Mouse (Mus musculus) kidney, postnatal 25 days (tissue): ENCODE data around the gene A2ml1.
"Not testable (repeated sequence)": the region's sequence is repeated elsewhere in the genome, so short reads cannot be mapped to it uniquely, and the experiment has no call there.

ENCODE experiments used
- DNase-seq, 2 experiments: peaks; one replicate each; pipeline ENCODE4 v3.0.0; 2021; ENCODE audit warnings: mixed read lengths in 2 of 2

The A2ml1 gene

DNA sequence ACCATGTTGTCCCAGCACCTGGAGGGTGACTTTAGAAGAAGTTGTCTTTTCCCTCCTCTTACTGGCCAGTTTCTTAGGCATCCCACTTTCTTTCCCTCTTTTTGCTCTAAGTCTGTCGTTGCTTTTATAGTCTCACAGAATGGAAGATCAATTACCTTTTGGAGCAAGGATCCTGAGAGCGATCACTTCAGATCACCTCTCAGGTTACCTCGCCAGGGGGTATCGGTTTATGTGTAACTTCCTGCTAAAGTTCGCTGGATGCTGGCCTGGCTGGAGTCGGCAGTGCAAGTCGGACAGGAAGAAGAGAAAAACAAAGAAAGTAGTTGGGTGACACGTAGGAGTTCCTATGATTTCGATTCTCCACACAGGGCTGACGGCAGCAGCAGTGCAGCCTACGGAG is at the start of gene A2ml1:
Gene A2ml1 (minus strand): TSS at position 101 of the 400 bp plus-strand sequence.
- no peak for DNase-seq

DNA sequence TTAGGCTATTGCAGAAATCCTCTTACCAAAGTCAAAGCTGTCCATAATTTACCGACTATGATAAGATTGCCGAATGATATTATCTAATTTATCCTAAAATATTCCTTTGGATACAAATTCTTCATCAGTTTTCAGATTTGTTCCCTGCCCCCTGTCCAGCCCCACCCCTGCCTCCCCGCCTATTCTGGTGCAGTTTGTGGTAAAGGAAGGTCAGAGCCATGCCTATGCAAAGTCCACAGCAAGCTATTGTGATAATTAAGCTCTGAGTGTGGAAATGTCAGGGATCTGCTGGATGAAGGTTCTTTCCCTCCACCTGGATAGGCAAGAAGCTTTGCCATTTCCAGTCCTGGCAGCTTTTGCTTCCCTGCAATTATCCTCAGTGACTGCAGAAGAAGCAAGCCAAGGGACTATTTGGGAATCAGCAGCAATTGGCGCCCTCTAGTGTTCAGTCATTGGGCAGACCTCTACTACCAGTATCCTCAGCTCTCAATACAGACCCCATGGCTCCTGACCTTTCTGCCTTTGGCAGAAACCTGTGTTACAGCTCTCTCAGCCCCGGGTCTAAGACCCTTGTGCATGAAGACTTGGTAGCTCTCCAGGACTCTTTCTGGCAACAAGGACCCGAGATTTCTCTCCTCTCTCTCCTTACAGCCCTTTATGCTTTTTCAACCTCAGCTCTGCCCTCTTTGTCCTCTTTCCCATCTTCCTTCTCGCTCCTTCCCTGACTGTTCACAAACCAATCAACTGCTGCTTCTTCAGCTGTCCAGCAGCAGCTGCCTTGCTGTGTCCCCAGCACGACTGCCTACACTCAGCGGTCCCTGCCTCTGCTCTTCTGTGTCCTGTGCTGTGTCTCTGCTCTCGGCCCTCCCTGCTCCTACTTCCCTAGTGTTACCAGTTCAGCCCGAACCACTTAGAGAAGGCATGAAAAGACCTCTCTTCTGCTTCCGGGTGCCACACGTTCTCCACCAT is 48.6 kb upstream of the A2ml1 start:
- peak; percentile 52 to 60 for DNase-seq

DNA sequence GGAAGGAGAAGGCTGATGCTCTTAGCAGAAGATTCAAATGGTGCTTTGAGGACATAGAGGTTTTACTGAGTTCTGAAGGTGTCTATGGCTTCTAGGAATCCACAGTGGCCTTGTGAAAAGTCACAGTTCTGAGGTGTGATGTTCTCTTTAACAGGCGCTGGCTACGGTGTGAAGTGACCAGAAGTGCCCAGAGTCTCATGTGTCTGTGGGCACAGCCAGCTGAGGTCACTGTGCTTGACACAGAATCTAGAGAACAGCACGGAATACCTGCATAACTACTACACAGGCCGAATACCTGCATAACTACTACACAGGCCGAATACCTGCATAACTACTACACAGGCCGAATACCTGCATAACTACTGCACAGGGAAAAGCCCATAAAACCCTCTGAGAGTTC is 43.8 kb upstream of the A2ml1 start:
- not testable (repeated sequence) for DNase-seq

DNA sequence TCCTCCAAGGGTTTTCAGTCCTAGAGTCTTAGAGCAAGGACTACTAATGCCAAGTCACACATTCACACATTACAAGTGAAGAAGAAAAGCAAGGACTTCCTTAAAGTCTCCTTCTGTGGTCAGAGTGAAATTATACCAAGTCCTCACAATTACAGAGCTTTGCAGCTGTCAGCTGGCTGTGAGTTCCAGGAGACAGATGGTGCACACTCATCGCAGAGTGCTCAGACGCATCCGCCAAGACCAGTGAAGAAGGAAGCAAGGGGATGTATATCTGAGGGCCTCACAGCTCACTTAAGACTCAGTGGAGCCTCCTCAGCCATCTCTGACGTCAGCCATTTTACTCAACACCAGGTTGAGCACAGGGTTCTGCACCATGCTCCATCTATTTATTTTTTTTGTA is 43.0 kb upstream of the A2ml1 start:
- DNase-seq: no peak

DNA sequence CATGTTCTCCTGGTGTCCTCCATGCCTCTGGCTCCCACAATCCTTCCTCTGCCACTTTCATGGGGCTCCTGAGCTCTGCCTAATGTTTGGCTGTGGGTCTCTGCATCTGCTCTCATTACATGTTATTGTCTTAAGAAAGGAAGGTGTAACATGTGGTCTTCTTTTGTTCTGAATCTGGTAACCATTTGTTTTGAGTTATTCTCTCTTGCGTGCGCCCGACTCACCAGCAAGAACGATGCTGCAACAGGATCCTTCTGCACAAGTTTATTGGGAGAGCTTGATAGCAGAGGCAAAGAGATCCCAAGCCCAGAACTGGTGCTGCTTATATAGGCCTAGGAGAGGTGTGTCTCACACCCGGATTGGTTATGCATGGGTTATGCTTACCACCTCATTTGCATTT is 42.0 kb upstream of the A2ml1 start, which contains the start of gene Klrb1a:
Gene Klrb1a (minus strand): TSS at position 101 of the 400 bp plus-strand sequence.
- not testable (repeated sequence) for DNase-seq

DNA sequence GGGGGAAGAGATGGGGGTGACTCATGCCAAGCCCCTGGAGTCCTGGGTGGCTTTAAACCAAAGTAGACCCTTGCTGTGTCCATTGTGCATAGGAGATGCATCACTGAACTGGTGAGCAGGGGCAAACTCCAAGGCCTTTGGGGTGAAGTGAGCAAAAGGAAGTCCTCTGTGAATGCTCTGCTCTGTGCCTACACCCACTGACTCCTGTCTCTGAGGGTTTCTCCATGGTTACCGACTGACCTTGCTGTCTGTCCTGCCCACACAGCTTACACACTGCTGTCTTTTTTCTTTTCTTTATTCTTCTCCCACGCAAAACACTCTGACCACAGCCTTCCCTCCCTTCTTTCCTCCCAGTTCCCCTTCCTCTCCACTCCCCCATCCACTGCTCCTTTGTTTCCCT is 41.3 kb upstream of the A2ml1 start:
- DNase-seq: no peak

DNA sequence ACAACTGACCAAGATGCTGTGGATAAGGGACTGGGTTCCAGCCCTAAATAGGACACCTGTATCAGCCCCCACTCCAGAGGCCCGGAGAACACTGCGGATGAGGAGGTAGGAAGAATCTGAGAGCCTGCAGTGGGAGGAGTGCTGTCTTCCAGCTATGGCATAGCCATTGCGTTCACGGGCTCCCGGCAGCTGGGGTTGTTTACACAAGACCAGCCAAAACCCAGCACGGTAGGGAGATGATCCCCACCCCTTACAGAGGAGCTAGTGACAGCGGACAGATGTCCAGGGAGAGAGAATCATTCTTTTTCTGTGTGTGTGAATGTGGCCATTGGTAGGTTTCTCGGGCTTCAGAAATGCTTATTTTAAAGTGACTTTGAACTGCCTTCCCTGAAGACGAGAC is 24.9 kb upstream of the A2ml1 start:
- no peak for DNase-seq

DNA sequence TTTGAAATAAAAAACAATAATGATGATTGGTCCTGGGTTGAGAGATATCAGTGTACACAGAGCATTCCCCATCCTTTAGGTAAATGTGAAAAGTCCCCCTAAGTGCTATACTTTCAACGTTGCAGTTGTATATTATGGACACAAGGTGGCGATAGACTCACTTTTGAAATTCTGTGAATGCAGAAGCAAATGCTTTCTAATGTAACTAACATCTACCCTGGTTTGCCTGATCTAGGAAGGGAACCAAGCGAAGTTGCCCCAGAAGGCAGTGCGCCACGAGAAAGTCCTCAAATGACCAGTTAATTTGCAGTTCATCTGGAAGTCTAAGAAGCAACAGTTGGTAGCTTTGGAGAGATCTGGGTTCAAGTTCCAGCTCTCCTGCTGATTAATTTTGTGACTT is 23.1 kb upstream of the A2ml1 start:
- peak in 1 of 2 experiments; percentile 39 for DNase-seq

DNA sequence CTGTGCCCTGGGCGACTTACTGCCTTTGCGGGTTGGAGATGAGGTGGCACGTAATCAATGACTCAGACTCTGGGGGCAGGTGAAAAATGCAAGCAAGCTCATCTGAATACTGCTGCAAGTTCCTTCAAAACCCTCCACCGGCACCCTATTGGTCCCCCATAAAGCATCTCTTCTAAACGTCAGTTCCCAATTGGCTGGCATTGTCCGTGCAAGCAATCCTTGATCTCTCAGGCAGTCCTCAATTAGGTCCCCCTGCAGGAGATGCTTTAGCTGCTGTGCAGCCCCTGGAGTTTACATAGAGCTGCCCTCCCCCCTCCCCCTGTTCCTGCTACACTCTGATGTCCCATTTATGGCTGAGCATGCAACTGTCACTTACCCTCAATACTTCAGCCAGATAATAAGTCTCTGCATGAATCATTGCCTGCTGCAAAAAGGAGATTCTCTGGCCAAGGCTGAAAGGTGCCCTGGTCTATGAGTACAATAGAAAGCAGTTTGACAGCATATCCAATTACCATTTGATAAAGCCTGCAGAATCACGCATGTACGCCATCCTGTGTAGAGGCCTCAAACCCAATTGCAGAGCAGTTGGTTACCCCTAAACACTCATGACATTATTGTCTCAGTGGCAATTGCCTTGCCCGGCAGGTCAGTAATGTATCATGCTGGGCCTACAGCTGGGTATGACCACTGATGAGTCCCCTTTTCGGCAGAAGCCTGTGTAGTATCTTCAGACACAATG is 21.2 kb upstream of the A2ml1 start:
- no peak for DNase-seq

DNA sequence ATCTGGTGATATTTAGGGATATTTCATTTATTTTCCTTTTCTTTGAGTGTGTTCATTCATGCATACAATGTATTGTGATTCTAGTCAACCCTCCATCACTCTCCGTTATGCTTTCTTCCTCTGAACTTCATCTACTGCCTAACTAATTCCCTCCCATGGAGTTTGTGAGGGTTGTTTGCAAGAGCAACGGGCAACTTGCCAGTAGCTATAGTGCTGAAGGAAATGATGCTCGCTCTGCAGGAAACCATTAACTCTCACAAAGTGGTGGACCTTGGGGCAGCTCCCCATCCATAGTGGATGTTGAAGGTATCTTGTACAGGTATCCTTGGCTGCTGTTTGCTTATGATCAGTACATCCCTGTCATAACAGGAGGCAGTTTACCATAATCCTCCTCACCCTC is 20.6 kb upstream of the A2ml1 start:
- DNase-seq: peak in 1 of 2 experiments; percentile 3

DNA sequence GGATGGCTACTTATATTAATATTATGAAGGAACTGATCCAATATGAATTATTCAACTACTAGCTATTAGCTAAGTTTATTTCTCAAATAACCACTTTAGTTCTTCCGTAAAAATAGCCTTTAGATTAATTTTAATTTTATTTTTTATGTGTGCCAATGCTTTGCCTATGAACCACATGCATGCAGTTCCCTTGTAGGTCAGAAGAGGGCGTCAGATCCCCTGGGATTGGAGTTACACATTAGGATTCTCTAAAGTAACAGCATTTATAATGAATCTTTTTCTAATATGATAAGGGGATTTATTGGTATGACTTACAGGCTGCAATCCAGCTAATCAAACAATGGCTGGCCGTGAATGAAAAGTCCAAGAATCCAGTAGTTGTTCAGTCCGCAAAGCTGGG is 18.1 kb upstream of the A2ml1 start:
- DNase-seq: peak in 1 of 2 experiments; percentile 31

DNA sequence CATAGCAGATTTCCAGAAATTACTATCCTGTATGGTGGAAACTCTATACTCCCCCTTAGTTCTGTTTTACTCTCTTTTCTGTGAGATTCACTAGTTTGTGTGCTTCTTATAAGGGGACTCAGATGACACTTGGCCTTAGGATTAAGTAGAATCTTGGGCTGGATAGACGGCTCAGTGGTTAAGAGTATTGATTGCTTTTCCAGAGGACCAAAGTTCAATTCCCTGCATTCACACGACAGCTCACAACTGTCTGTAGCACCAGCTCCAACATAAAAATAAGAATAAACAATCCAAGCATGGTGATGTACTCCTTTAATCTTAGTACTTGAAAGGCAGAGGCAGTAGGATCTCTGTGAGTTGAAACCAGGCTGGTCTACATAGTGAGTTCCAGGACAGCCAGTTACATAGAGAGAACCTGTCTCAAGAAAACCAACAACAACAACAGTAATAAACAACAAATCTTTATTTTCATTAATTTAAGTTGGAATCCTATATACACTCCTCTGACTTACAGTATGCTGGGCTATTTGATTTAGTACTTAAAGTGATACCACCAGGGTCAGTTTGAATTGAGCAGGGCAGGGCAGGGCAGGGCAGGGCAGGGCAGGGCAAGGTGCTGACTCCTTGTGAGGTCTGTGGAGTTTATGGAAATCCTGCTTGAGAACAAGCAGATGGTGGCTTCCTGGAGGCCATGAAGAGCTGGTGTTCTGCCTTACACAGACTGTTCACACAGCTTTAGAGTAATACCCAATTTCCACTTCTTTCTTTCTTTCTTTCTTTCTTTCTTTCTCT is 17.0 kb upstream of the A2ml1 start:
- no peak for DNase-seq

DNA sequence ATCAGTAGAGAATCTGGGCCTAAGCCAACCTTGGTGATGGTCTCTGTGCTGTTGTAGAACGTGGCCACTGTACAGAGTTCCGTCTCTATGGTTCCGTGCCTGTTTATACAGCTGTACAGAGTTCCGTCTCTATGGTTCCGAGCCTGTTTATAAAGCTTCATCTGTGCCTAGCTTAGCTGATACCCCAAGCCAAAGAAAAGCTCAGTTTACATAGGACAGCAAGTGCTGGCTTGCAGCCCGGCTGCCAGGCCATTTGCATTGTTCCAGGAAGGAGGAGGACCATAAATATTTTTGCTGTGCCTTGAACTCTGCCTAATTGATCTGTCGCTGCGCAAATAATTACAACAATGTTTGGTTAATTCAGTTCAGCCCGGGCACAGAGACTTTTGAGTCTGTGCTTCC is 15.7 kb upstream of the A2ml1 start:
- DNase-seq: peak; percentile 52 to 70

DNA sequence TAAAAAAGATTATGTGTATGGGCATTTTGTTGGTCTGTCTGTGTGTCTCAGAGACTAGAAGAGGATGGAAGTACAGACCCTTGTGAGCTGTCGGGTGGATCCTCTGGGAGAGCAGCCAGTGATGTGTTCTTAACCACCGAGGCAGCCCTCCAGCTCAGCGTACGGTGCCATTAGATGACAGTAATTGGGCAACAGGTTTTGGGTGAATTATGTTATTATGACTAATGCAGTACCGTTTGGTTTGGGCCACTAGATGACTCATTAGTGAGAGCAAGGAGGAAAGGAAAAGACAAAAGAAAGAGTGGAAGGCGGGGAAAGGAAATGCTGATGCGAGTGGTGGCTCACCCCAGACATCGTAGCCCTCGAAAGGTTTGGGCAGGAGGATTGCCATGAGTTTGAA is 13.2 kb upstream of the A2ml1 start:
- no peak for DNase-seq

DNA sequence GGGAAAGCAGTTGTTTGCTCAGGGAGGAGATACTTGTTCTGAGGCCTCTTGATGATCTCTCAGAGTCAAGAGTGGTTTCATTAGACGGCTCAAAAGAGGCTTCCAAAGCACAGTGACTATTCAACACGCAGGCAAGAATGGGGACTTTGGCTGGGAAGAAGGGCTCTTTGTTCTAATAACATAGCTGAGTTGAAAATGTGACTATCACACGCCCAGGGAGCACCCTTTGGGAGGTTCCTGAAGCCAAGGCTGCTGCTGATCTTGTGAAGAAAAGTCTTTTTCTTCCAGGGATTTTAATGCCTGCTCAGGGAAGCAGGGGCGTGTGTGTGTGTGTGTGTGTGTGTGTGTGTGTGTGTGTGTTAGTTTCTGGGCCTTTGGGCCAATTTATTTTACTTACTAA is 8.0 kb upstream of the A2ml1 start:
- no peak for DNase-seq

DNA sequence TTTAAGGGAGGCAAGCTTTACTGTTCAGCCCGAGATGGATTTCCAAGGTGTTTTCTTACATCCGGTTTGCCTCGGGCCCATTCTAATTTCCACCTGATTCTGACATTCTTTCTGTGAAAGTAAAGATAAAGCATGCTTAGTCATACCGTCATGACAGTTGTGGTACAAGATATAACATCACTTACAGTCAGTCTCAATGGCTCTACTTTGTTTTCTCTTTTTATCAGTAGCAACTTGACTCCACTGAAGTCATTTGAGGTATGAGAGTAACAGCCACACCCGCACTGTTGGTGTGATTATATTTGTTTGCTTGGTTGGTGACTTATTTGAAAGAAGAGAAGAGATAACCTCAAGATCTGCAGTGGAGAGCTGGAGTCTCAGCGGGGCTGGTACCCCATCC is 6.2 kb upstream of the A2ml1 start:
- DNase-seq: no peak

DNA sequence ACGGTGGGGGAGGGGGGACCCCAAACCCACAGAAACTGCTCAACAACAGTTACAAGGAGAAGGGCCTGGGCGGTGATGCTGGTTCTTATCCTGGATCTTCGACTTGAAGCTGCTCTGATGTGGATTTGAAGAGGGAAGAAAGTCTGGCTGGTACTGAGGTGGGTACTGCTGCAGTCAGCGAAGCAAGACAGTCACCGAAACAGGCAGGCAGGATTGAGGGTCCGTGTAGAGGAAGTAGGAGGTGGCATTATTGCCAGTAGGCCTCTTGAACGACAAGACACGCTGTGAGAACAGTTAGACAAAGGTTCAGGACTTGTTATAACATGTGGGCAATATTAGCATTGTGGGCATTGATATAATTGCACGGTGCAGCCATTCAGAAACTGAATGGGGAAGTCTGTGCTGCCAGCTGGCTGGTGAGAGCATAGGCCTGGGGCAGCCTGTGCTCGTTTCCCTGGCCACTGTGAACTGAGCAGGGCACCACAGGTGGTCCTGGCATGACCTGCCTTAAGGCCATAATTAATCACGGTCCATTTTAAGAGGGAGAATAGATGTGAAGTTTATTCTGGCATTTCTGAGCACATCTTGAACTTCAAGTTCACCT is 4.3 kb upstream of the A2ml1 start:
- DNase-seq: no peak

DNA sequence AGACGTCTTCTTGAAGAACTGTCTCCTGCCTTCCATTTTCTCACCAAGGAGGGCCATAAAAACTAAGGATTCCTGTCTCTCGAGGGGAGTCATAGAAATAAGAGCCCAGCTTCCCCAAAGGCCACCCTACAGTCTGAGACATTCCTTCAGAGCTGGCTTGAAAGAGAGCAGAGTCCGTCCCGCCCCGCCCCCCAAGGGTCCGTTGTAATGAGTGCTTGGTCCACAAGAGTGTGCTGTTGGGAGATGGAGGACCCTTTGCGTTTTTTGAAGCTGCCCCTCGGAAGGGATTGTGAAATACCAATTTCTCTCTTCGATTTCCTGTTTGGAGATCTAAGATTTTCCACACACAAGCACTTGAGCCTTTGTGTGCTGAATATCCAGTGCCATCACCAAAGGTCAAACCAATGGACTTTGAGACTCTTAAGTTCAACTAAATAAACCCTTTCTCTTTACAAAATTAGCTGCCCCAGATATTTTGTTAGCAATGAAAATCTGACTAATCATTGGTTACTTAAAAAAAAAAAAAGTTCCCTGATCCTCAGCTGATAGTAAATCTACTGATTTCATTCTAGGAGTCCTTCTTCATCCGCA is 2.8 kb upstream of the A2ml1 start:
- peak in 1 of 2 experiments; percentile 25 for DNase-seq

DNA sequence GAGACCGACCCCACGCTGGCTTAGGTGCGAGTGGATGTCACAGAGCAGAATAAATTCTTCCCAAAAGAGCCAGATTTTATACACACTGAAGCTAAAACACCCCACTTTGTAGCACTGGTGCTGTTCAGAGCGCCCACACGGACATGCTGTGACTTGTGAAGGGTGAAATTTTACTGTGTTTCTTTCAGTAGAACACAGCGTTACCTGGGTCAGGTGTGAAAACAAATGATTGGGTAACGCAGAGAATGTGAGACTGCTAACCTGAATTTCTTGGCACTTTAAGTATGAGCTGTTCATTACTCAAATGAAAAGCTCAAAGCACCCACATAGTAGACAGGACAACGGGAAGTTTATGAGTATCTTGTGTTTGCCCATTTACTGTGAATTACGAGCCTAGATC is 4.1 kb downstream of the A2ml1 start:
- no peak for DNase-seq

DNA sequence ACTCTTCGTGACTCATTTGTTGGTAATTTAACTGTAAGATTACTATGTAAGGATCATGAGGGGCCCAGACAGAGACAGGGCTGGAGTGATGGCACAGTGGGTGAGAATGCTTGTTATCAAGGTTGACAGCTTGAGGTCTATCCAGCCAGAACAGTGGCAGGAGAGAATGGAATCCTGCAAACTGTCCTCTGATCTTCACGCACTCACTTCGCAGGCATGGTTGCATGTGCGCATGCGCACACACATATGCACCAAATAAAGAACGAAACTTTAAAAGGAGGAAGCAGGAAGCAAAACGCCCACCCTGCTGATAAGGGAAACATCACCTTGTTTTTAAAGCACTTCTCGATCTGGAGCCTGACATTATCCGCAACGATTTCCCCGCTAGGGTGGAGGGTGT is 14.8 kb downstream of the A2ml1 start:
- no peak for DNase-seq

DNA sequence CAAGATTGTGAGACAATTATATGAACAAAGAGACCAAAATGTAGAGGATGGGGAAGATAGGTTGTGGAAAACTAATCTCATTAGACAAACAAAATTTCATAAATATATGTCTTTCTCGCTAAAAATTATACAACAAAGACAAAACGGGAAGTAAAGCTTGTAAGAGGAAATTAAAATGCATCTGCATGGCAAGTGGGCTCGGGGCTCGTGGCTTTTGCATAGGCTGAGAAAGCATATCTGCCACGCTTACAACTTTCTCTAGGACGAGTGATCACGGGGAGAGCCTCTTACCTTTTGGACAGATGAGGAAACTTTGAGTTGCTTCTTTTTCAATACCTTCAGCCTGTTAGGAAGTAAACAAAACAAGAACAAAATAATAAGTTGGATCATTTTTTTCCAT is 27.4 kb downstream of the A2ml1 start:
- DNase-seq: no peak
